Mouse (Mus musculus): ENCODE results near the gene Gm5737. TPM values are rescaled to one million over a fixed set of nuclear protein-coding genes. Genes with fewer than 3 reads are reported as not detected.

Gene Gm5737
- polyA plus RNA-seq (2012; rRNA removed): not detected in 2 replicates

DNA sequence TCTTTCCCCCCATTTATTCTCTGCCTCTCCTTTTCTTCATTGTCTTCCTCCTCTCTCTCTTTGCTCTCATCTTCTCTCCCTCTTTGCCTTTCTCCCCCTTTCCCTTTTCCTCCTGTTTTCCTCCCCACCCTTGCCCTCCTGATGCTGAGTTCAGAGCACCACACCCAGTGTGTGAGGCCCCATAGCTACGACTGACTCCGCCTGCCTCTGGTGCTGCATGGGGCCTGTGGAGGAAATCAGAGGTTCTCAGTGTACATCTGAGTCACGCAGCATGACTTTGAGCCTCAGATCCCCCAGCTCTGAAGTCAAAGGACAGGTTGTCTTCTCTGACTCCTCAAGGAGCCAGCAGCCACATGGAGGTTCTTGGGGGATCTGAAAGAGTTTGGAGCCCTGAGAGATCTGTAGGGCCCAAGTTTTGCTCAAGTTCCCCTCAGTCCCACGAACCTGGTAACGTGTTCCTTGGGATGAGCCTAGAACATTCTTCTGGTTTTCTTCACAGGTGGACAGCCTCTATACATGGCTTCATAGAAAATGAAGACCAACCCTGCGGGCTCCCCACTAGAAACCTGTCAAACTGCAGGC is at the start of gene Gm5737:
TSS of gene Gm5737 (plus strand) at position 532 of the 582 bp plus-strand sequence.
- 88% methylated on average over 6 of the region's 6 CpGs for WGBS
- H3K4me1 ChIP-seq (ENCODE audit: control insufficient read depth, insufficient read depth, low read length): no peaks in the 10 kb centered on the region
- no peak within 1 kb of the TSS for H3K27ac ChIP-seq (ENCODE audit: insufficient read depth, low read depth, low read length)
- H3K4me3 ChIP-seq (ENCODE audit: insufficient read depth, low read depth, low read length): no peak within 1 kb of the TSS
- DNase-seq: no peak
- no peak for TF ChIP-seq POLR2A (IDR thresholded peaks at IDR 0.05; ENCODE audit: low read depth, low read length)
- TF ChIP-seq CTCF (conservative IDR thresholded peaks at IDR 0.05; ENCODE audit: insufficient read depth, insufficient read length, low read depth, low read length): no peak
- H3K27me3 ChIP-seq (replicated peaks; ENCODE audit: control insufficient read depth, insufficient read depth, low read length): 0 out of 2 replicates have a peak, but pooled peaks cover 1% of the 10 kb centered on the region
- H3K36me3 ChIP-seq (ENCODE audit: control insufficient read depth, insufficient read depth, low read length): no peaks in the 10 kb centered on the region

DNA sequence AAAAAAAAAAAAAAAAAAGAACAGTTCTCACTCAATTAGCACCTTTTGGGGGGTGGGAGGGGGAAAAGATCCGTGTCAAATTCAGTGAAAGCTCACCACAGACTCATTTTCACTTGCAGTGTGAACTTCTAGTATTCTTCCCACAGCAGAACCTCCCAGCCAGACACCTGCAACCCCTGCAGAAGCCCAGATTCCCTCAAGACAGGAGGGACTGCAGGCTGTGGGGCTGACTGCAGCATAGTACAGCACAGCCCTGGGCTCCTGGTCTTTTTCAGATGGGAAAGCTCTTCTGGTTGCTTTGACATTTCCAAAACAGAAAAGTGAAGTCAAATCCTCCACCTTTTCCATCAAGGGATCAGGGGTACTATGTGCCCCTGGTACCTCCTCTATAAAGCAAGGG is 44.8 kb upstream of the Gm5737 start:
- TF ChIP-seq CTCF (conservative IDR thresholded peaks at IDR 0.05; ENCODE audit: insufficient read depth, insufficient read length, low read depth, low read length) (no peak), POLR2A (IDR thresholded peaks at IDR 0.05; ENCODE audit: low read depth, low read length) (no peak)
- no peak overlapping the region for H3K27ac ChIP-seq (ENCODE audit: insufficient read depth, low read depth, low read length)
- H3K4me1 ChIP-seq (ENCODE audit: control insufficient read depth, insufficient read depth, low read length): no peaks in the 10 kb centered on the region
- WGBS: 18% methylated on average over 1 of the region's 1 CpGs
- no peak for DNase-seq
- no peaks in the 10 kb centered on the region for H3K27me3 ChIP-seq (replicated peaks; ENCODE audit: control insufficient read depth, insufficient read depth, low read length)
- no peaks in the 10 kb centered on the region for H3K36me3 ChIP-seq (ENCODE audit: control insufficient read depth, insufficient read depth, low read length)
- no peak overlapping the region for H3K4me3 ChIP-seq (ENCODE audit: insufficient read depth, low read depth, low read length)

DNA sequence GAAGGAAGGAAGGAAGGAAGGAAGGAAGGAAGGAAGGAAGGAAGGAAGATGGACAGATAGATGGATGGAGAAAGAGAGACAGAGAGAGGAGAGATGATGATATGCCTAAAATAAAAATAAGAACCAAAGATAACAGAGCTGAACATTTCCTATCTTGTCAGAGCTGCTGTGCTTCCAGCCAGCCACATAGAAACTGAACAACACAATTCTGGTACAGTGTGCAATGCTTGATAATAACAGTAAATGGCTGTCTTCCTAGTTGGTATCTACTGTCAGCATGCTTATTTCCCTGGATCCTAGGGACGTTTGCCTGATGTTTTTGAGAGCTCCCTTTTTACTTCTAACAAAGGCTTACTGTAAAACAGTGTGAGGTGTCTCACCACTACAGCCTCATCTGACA is 40.8 kb upstream of the Gm5737 start:
- no peak overlapping the region for H3K27ac ChIP-seq (ENCODE audit: insufficient read depth, low read depth, low read length)
- 63% methylated on average over 1 of the region's 1 CpGs for WGBS
- no peaks in the 10 kb centered on the region for H3K36me3 ChIP-seq (ENCODE audit: control insufficient read depth, insufficient read depth, low read length)
- TF ChIP-seq CTCF (conservative IDR thresholded peaks at IDR 0.05; ENCODE audit: insufficient read depth, insufficient read length, low read depth, low read length) (no peak), POLR2A (IDR thresholded peaks at IDR 0.05; ENCODE audit: low read depth, low read length) (no peak)
- H3K4me3 ChIP-seq (ENCODE audit: insufficient read depth, low read depth, low read length): no peak overlapping the region
- DNase-seq: no peak
- H3K4me1 ChIP-seq (ENCODE audit: control insufficient read depth, insufficient read depth, low read length): no peaks in the 10 kb centered on the region
- no peaks in the 10 kb centered on the region for H3K27me3 ChIP-seq (replicated peaks; ENCODE audit: control insufficient read depth, insufficient read depth, low read length)

- Histone ChIP-seq H3K36me3 (ENCODE audit: control insufficient read depth, insufficient read depth, low read length) (no peaks in the 10 kb centered on the region), H3K4me1 (ENCODE audit: control insufficient read depth, insufficient read depth, low read length) (no peaks in the 10 kb centered on the region), H3K27ac (ENCODE audit: insufficient read depth, low read depth, low read length) (no peak overlapping the region), H3K4me3 (ENCODE audit: insufficient read depth, low read depth, low read length) (no peak overlapping the region), H3K27me3 (replicated peaks; ENCODE audit: control insufficient read depth, insufficient read depth, low read length) (no peaks in the 10 kb centered on the region; the same call in 1 of the 2 replicates)
- WGBS: 64% methylated on average over 2 of the region's 2 CpGs
- TF ChIP-seq CTCF (conservative IDR thresholded peaks at IDR 0.05; ENCODE audit: insufficient read depth, insufficient read length, low read depth, low read length) (no peak), POLR2A (IDR thresholded peaks at IDR 0.05; ENCODE audit: low read depth, low read length) (no peak)
- no peak for DNase-seq
Observed at GRCm38 (mm10) chr7:120778012-120778411, 34.2 kb upstream of the Gm5737 start.

DNA sequence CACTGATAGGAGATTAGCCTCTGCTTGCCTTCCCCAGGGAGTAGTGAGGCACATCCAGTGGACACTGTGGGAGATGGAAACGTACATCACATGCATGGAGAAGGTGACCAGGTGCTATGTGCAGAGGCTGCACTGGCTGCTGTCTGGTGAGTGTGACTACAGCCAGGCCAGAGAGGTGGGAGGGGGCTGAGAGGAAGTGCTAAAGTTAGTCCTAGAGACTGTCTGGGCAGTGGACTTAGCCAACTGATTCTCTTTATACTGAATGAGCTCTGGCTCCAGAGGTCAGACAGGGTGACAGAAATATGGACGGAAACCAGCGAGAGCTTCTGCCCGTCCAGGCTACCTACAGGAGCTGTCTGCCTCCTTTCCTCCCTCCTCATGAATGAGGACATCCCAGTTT is 16.6 kb upstream of the Gm5737 start:
- H3K27ac ChIP-seq (ENCODE audit: insufficient read depth, low read depth, low read length): no peak overlapping the region
- no peak overlapping the region for H3K4me3 ChIP-seq (ENCODE audit: insufficient read depth, low read depth, low read length)
- WGBS: 52% methylated on average over 4 of the region's 4 CpGs
- no peaks in the 10 kb centered on the region for H3K27me3 ChIP-seq (replicated peaks; ENCODE audit: control insufficient read depth, insufficient read depth, low read length)
- H3K36me3 ChIP-seq (ENCODE audit: control insufficient read depth, insufficient read depth, low read length): no peaks in the 10 kb centered on the region
- TF ChIP-seq CTCF (conservative IDR thresholded peaks at IDR 0.05; ENCODE audit: insufficient read depth, insufficient read length, low read depth, low read length): no peak
- TF ChIP-seq POLR2A (IDR thresholded peaks at IDR 0.05; ENCODE audit: low read depth, low read length): no peak
- H3K4me1 ChIP-seq (ENCODE audit: control insufficient read depth, insufficient read depth, low read length): no peaks in the 10 kb centered on the region
- DNase-seq: no peak

- TF ChIP-seq CTCF (conservative IDR thresholded peaks at IDR 0.05; ENCODE audit: insufficient read depth, insufficient read length, low read depth, low read length) (no peak), POLR2A (IDR thresholded peaks at IDR 0.05; ENCODE audit: low read depth, low read length) (no peak)
- Histone ChIP-seq H3K36me3 (ENCODE audit: control insufficient read depth, insufficient read depth, low read length) (no peaks in the 10 kb centered on the region), H3K4me3 (ENCODE audit: insufficient read depth, low read depth, low read length) (no peak overlapping the region), H3K4me1 (ENCODE audit: control insufficient read depth, insufficient read depth, low read length) (no peaks in the 10 kb centered on the region), H3K27me3 (replicated peaks; ENCODE audit: control insufficient read depth, insufficient read depth, low read length) (no peaks in the 10 kb centered on the region), H3K27ac (ENCODE audit: insufficient read depth, low read depth, low read length) (no peak overlapping the region)
- DNase-seq: no peak
- WGBS: 65% methylated on average over 3 of the region's 3 CpGs
Observed at GRCm38 (mm10) chr7:120796369-120796768, 15.8 kb upstream of the Gm5737 start.

- WGBS: 90% methylated on average over 2 of the region's 2 CpGs
- TF ChIP-seq POLR2A (IDR thresholded peaks at IDR 0.05; ENCODE audit: low read depth, low read length): no peak
- H3K36me3 ChIP-seq (ENCODE audit: control insufficient read depth, insufficient read depth, low read length): no peaks in the 10 kb centered on the region
- no peak overlapping the region for H3K27ac ChIP-seq (ENCODE audit: insufficient read depth, low read depth, low read length)
- no peaks in the 10 kb centered on the region for H3K4me1 ChIP-seq (ENCODE audit: control insufficient read depth, insufficient read depth, low read length)
- H3K27me3 ChIP-seq (replicated peaks; ENCODE audit: control insufficient read depth, insufficient read depth, low read length): no peaks in the 10 kb centered on the region
- no peak overlapping the region for H3K4me3 ChIP-seq (ENCODE audit: insufficient read depth, low read depth, low read length)
- no peak for DNase-seq
Observed at GRCm38 (mm10) chr7:120803268-120803667, 8.9 kb upstream of the Gm5737 start.
